Mouse (Mus musculus) midbrain, embryonic 12.5 days (tissue): Measurements from ENCODE around the gene P3h3. TPM values are rescaled to one million over a fixed set of nuclear protein-coding genes. Genes with fewer than 3 reads are reported as not detected.
"Not testable (repeated sequence)": the region's sequence is repeated elsewhere in the genome, so short reads cannot be mapped to it uniquely, and the experiment has no call there.

Experiments
- ATAC-seq: fragments of 200-750 bp; cut with Nextera tagmentation; 2 replicates; pipeline ENCODE4 v1.8.0; 2017; ENCODE audit warnings: low read depth, moderate TSS enrichment, moderate library complexity; ENCODE audit not compliant: low FRiP score
- H3K27ac ChIP-seq: fragments of 300-500 bp; sonication (generic); replicated peaks from 2 replicates; pipeline ENCODE4 v1.5.1; 2016; ENCODE audit warnings: mild to moderate bottlenecking
- H3K27me3 ChIP-seq: fragments of 300-500 bp; sonication (generic); 2 replicates; pipeline ENCODE4 v1.6.1; 2016; ENCODE audit warnings: mild to moderate bottlenecking
- H3K36me3 ChIP-seq: fragments of 300-500 bp; sonication (generic); 2 replicates; pipeline ENCODE4 v1.6.1; 2016
- H3K4me1 ChIP-seq: fragments of 300-500 bp; sonication (generic); 2 replicates; pipeline ENCODE4 v1.6.1; 2016
- H3K4me2 ChIP-seq: fragments of 300-500 bp; sonication (generic); replicated peaks from 2 replicates; pipeline ENCODE4 v1.6.1; 2016; ENCODE audit warnings: mild to moderate bottlenecking, moderate library complexity
- H3K4me3 ChIP-seq: fragments of 300-500 bp; sonication (generic); 2 replicates; pipeline ENCODE4 v1.5.1; 2016; ENCODE audit warnings: mild to moderate bottlenecking
- H3K9ac ChIP-seq: fragments of 300-500 bp; sonication (generic); replicated peaks from 2 replicates; pipeline ENCODE4 v1.6.1; 2016; ENCODE audit warnings: mild to moderate bottlenecking, moderate library complexity
- H3K9me3 ChIP-seq: fragments of 300-500 bp; sonication (generic); 2 replicates; pipeline ENCODE4 v1.6.1; 2016; ENCODE audit warnings: mild to moderate bottlenecking
- WGBS: fragments of 180-500 bp; shearing (Covaris S2); methylation state at CpG from one replicate; pipeline ENCODE4 v1.1.7; 2016; 5-methylcytosine and 5-hydroxymethylcytosine counted together
- polyA plus RNA-seq: library from polyadenylated mRNA; unstranded; fragments of >200 nt; fragmentation: Nextera tagmentation; extraction: Ambion mirVana; gene quantifications from 2 replicates; pipeline ENCODE4 v1.2.1, GENCODE M21; 2016

The P3h3 gene
- polyA plus RNA-seq, 1 experiment from 2014 or later, result 21.4 TPM

GRCm38 (mm10) chr6:124805341-124806321 is 51.9 kb downstream of the P3h3 start:
- Histone ChIP-seq H3K36me3 (peaks cover 5% of the 10 kb centered on the region; the same call in 1 of the 2 replicates), H3K4me2 (peak overlapping the region; percentile 71), H3K9me3 (no peaks in the 10 kb centered on the region), H3K9ac (peak overlapping the region; percentile 44; the same call in 1 of the 2 replicates), H3K27ac (peak overlapping the region; percentile 75), H3K4me1 (peaks cover 36% of the 10 kb centered on the region), H3K4me3 (peak overlapping the region; percentile 39), H3K27me3 (0 out of 2 replicates have a peak, but pooled peaks cover 3% of the 10 kb centered on the region)
- 2% methylated on average over 34 of the region's 34 CpGs for WGBS
- ATAC-seq, result peak; percentile 80

- H3K4me3 ChIP-seq, result no peak overlapping the region
- H3K36me3 ChIP-seq, result no peaks in the 10 kb centered on the region
- 93% methylated on average over 3 of the region's 3 CpGs for WGBS
- no peaks in the 10 kb centered on the region for H3K9me3 ChIP-seq
- H3K27me3 ChIP-seq, result 0 out of 2 replicates have a peak, but pooled peaks cover 3% of the 10 kb centered on the region
- H3K27ac ChIP-seq, result no peak overlapping the region
- H3K4me1 ChIP-seq, result peaks cover 26% of the 10 kb centered on the region
- no peak overlapping the region for H3K4me2 ChIP-seq
- ATAC-seq, result no peak
- no peak overlapping the region for H3K9ac ChIP-seq
Observed at GRCm38 (mm10) chr6:124804341-124804740, 53.2 kb downstream of the P3h3 start.

GRCm38 (mm10) chr6:124803691-124804090 is 53.9 kb downstream of the P3h3 start:
- H3K27me3 ChIP-seq, H3K36me3 ChIP-seq, H3K9me3 ChIP-seq, H3K9ac ChIP-seq, ATAC-seq, H3K27ac ChIP-seq, H3K4me2 ChIP-seq, H3K4me3 ChIP-seq: not testable (repeated sequence)
- WGBS, result 95% methylated on average over 4 of the region's 4 CpGs
- H3K4me1 ChIP-seq, result peaks cover 19% of the 10 kb centered on the region

- no peak overlapping the region for H3K4me2 ChIP-seq
- H3K9me3 ChIP-seq, result no peaks in the 10 kb centered on the region
- no peak overlapping the region for H3K9ac ChIP-seq
- WGBS, result 83% methylated on average over 3 of the region's 3 CpGs
- no peak for ATAC-seq
- no peaks in the 10 kb centered on the region for H3K36me3 ChIP-seq
- peaks cover 13% of the 10 kb centered on the region for H3K4me1 ChIP-seq
- no peak overlapping the region for H3K4me3 ChIP-seq
- H3K27me3 ChIP-seq, result 0 out of 2 replicates have a peak, but pooled peaks cover 3% of the 10 kb centered on the region
- no peak overlapping the region for H3K27ac ChIP-seq
Observed at GRCm38 (mm10) chr6:124803061-124803460, 54.5 kb downstream of the P3h3 start.

- H3K9me3 ChIP-seq, H3K27me3 ChIP-seq, H3K36me3 ChIP-seq, H3K4me2 ChIP-seq, ATAC-seq, H3K4me3 ChIP-seq, H3K27ac ChIP-seq, H3K9ac ChIP-seq: not testable (repeated sequence)
- H3K4me1 ChIP-seq, result peaks cover 12% of the 10 kb centered on the region
- WGBS, result 21% methylated on average over 5 of the region's 9 CpGs
Observed at GRCm38 (mm10) chr6:124802400-124802799, 55.2 kb downstream of the P3h3 start.

GRCm38 (mm10) chr6:124796200-124796599 is 61.4 kb downstream of the P3h3 start:
- Histone ChIP-seq H3K9me3 (no peaks in the 10 kb centered on the region), H3K36me3 (no peaks in the 10 kb centered on the region), H3K4me3 (no peak overlapping the region), H3K4me1 (no peaks in the 10 kb centered on the region), H3K4me2 (no peak overlapping the region), H3K27me3 (no peaks in the 10 kb centered on the region), H3K27ac (no peak overlapping the region), H3K9ac (no peak overlapping the region)
- ATAC-seq, result no peak
- 83% methylated on average over 2 of the region's 2 CpGs for WGBS

GRCm38 (mm10) chr6:124795781-124796180 is 61.8 kb downstream of the P3h3 start:
- no peak overlapping the region for H3K9ac ChIP-seq
- no peak for ATAC-seq
- no peak overlapping the region for H3K4me3 ChIP-seq
- no peaks in the 10 kb centered on the region for H3K36me3 ChIP-seq
- no peaks in the 10 kb centered on the region for H3K4me1 ChIP-seq
- H3K27ac ChIP-seq, result no peak overlapping the region
- H3K9me3 ChIP-seq, result no peaks in the 10 kb centered on the region
- 76% methylated on average over 4 of the region's 4 CpGs for WGBS
- no peaks in the 10 kb centered on the region for H3K27me3 ChIP-seq
- no peak overlapping the region for H3K4me2 ChIP-seq

- Histone ChIP-seq H3K4me1 (no peaks in the 10 kb centered on the region), H3K9ac (no peak overlapping the region), H3K27me3 (no peaks in the 10 kb centered on the region), H3K9me3 (no peaks in the 10 kb centered on the region), H3K4me3 (no peak overlapping the region), H3K27ac (no peak overlapping the region), H3K36me3 (no peaks in the 10 kb centered on the region), H3K4me2 (no peak overlapping the region)
- WGBS, result 86% methylated on average over 3 of the region's 3 CpGs
- no peak for ATAC-seq
Observed at GRCm38 (mm10) chr6:124791911-124792310, 65.6 kb downstream of the P3h3 start.

Other genes with a start within 250 kb of the P3h3 start
- gene C1s2, start 221.7 kb downstream of the P3h3 start, polyA plus RNA-seq, result 0.21 TPM in 1 of 2 replicates, not detected in the other
- gene Lpcat3, start 194.7 kb downstream of the P3h3 start, polyA plus RNA-seq, result 37.5 and 37.9 TPM in 2 replicates
- gene Emg1, start 145.6 kb downstream of the P3h3 start, polyA plus RNA-seq, result 161 and 170 TPM in 2 replicates
- 308 and 315 TPM in 2 replicates for gene Phb2, start 145.4 kb downstream of the P3h3 start, polyA plus RNA-seq
- gene Ptpn6, start 119.0 kb downstream of the P3h3 start, polyA plus RNA-seq, result 5.2 and 5.6 TPM in 2 replicates
- gene Grcc10, start 116.4 kb downstream of the P3h3 start, polyA plus RNA-seq, result 523 and 554 TPM in 2 replicates
- gene Gm45234, start 101.7 kb downstream of the P3h3 start, polyA plus RNA-seq, result not detected in 2 replicates
- gene Atn1, start 101.2 kb downstream of the P3h3 start, polyA plus RNA-seq, result 15.6 and 18.0 TPM in 2 replicates
- 9.0 and 9.4 TPM in 2 replicates for gene Eno2, start 88.1 kb downstream of the P3h3 start, polyA plus RNA-seq
- 2.3 and 4.6 TPM in 2 replicates for gene Lrrc23, start 78.0 kb downstream of the P3h3 start, polyA plus RNA-seq
- gene Spsb2, start 49.1 kb downstream of the P3h3 start, polyA plus RNA-seq, result 8.1 and 8.6 TPM in 2 replicates
- gene Tpi1, start 43.5 kb downstream of the P3h3 start, polyA plus RNA-seq, result 423 and 428 TPM in 2 replicates
- 213 and 214 TPM in 2 replicates for gene Usp5, start 28.3 kb downstream of the P3h3 start, polyA plus RNA-seq
- gene Cdca3, start 28.2 kb downstream of the P3h3 start, polyA plus RNA-seq, result 168 and 169 TPM in 2 replicates
- gene Gnb3, start 17.5 kb downstream of the P3h3 start, polyA plus RNA-seq, result 5.5 TPM in 2 replicates
- 11.8 and 11.9 TPM in 2 replicates for gene Gpr162, start 6.2 kb upstream of the P3h3 start, polyA plus RNA-seq
- 0.20 TPM in 1 of 2 replicates, not detected in the other for gene Cd4, start 30.5 kb upstream of the P3h3 start, polyA plus RNA-seq
- gene Lag3, start 54.0 kb upstream of the P3h3 start, polyA plus RNA-seq, result 1.9 and 3.1 TPM in 2 replicates
- gene Ptms, start 62.4 kb upstream of the P3h3 start, polyA plus RNA-seq, result 525 and 672 TPM in 2 replicates
- 452 and 459 TPM in 2 replicates for gene Mlf2, start 73.6 kb upstream of the P3h3 start, polyA plus RNA-seq
- 100 and 105 TPM in 2 replicates for gene Cops7a, start 107.8 kb upstream of the P3h3 start, polyA plus RNA-seq
- gene Pianp, start 138.9 kb upstream of the P3h3 start, polyA plus RNA-seq, result 6.7 and 7.7 TPM in 2 replicates
- 18.0 and 20.6 TPM in 2 replicates for gene Zfp384, start 151.4 kb upstream of the P3h3 start, polyA plus RNA-seq
- 163 and 171 TPM in 2 replicates for gene Ing4, start 182.0 kb upstream of the P3h3 start, polyA plus RNA-seq
- gene Acrbp, start 191.9 kb upstream of the P3h3 start, polyA plus RNA-seq, result 18.0 and 18.9 TPM in 2 replicates
- gene Lpar5, start 210.2 kb upstream of the P3h3 start, polyA plus RNA-seq, result 0.16 and 0.26 TPM in 2 replicates
- gene Chd4, start 238.2 kb upstream of the P3h3 start, polyA plus RNA-seq, result 127 and 132 TPM in 2 replicates